Mouse (Mus musculus): ENCODE measurements around the gene Tmem268. TPM values are rescaled to one million over a fixed set of nuclear protein-coding genes. Genes with fewer than 3 reads are reported as not detected.

Gene Tmem268
- polyA plus RNA-seq, 1 experiment from 2014 or later, result 3.8 TPM

DNA sequence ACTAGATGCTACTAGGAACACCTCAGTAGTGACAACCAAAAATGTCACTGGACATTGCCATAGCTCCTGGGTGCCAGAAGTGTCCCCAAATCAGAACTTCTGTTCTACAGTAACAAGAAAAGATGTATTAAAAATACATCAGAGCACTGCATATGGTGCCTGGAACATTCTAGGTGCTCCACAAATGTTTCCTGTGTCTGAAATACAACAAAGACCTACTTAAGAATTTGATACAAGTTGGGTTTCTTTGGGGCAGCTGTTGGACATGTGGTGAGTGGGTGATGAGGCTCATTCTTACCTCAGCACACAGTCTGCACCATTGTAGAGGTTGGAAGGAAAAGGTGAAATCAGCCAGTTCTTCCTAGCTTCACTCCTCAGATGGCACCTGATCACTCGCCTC is 5.7 kb upstream of the Tmem268 start:
- Histone ChIP-seq H3K27me3 (replicated peaks; ENCODE audit: control insufficient read depth, insufficient read depth, low read length) (no peaks in the 10 kb centered on the region), H3K9me3 (ENCODE audit: control insufficient read depth, low read length) (no peaks in the 10 kb centered on the region), H3K27ac (ENCODE audit: low read depth, low read length) (no peak overlapping the region), H3K4me1 (ENCODE audit: control insufficient read depth, insufficient read depth, low read depth, low read length) (peaks cover 3% of the 10 kb centered on the region; the same call in 1 of the 2 replicates), H3K4me2 (ENCODE audit: low read length) (no peak overlapping the region), H3K9ac (ENCODE audit: low read depth, low read length) (no peak overlapping the region), H3K36me3 (ENCODE audit: control insufficient read depth, insufficient read depth, low read length) (peaks cover 32% of the 10 kb centered on the region), H3K4me3 (ENCODE audit: low read length) (no peak overlapping the region)
- no peak for ATAC-seq
- 95% methylated on average over 1 of the region's 1 CpGs for WGBS

DNA sequence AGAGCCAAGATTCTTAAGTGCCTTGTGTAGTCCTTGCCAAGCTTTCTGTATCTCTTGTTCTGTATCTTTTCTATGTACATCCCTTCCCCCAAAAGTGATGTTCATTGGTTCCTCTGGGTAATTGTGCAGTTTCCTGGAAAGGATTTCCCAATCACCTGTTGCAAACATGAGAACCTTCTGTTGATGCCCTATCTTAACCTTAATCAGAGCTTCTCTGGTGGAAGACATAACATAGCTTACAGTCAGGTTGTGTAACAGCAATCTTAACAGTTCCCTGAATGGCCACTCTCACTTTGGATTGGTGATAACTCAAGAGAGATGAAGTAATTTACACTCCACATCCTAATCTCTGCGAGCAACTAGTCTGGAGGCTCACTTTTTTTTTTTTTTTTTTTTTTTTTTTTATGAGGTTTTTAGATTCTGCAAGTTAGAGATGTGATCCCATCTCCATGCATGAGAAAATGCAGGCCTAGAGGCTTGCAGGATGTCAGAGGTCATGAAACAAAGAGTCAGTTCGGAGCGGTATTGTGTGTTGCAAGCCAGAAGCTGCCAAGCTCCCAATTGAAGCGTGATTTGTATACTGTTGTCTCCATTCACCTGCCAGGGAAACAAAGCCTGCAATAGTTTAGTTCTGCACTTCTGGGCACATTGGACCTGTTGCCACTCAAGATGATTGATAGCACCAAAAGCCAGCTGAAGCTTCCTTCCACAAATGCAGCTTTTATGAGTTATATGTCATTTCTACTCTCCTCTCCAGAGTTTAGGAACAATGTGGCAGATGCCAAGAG is 4.6 kb upstream of the Tmem268 start:
- whole genome bisulfite sequencing, result 19% methylated on average over 4 of the region's 4 CpGs

GRCm38 (mm10) chr4:63554616-63555015 is 4.0 kb upstream of the Tmem268 start:
- H3K27ac ChIP-seq (ENCODE audit: low read depth, low read length), result no peak overlapping the region
- H3K9ac ChIP-seq (ENCODE audit: low read depth, low read length), result no peak overlapping the region
- H3K9me3 ChIP-seq (ENCODE audit: control insufficient read depth, low read length), result no peaks in the 10 kb centered on the region
- no peak for ATAC-seq
- no peak overlapping the region for H3K4me2 ChIP-seq (ENCODE audit: low read length)
- H3K27me3 ChIP-seq (replicated peaks; ENCODE audit: control insufficient read depth, insufficient read depth, low read length), result no peaks in the 10 kb centered on the region
- 31% methylated on average over 3 of the region's 3 CpGs for WGBS
- H3K4me1 ChIP-seq (ENCODE audit: control insufficient read depth, insufficient read depth, low read depth, low read length), result 0 out of 2 replicates have a peak, but pooled peaks cover 10% of the 10 kb centered on the region
- H3K36me3 ChIP-seq (ENCODE audit: control insufficient read depth, insufficient read depth, low read length), result peaks cover 21% of the 10 kb centered on the region
- H3K4me3 ChIP-seq (ENCODE audit: low read length), result no peak overlapping the region

More for the DNA sequence above, 4.6 kb upstream of the Tmem268 start:
- H3K27ac ChIP-seq (ENCODE audit: low read depth, low read length), result no peak overlapping the region
- 0 out of 2 replicates have a peak, but pooled peaks cover 7% of the 10 kb centered on the region for H3K4me1 ChIP-seq (ENCODE audit: control insufficient read depth, insufficient read depth, low read depth, low read length)
- no peaks in the 10 kb centered on the region for H3K9me3 ChIP-seq (ENCODE audit: control insufficient read depth, low read length)
- H3K36me3 ChIP-seq (ENCODE audit: control insufficient read depth, insufficient read depth, low read length), result peaks cover 27% of the 10 kb centered on the region
- H3K4me3 ChIP-seq (ENCODE audit: low read length), result no peak overlapping the region
- H3K9ac ChIP-seq (ENCODE audit: low read depth, low read length), result no peak overlapping the region
- no peak for ATAC-seq
- H3K27me3 ChIP-seq (replicated peaks; ENCODE audit: control insufficient read depth, insufficient read depth, low read length), result no peaks in the 10 kb centered on the region
- H3K4me2 ChIP-seq (ENCODE audit: low read length), result no peak overlapping the region

DNA sequence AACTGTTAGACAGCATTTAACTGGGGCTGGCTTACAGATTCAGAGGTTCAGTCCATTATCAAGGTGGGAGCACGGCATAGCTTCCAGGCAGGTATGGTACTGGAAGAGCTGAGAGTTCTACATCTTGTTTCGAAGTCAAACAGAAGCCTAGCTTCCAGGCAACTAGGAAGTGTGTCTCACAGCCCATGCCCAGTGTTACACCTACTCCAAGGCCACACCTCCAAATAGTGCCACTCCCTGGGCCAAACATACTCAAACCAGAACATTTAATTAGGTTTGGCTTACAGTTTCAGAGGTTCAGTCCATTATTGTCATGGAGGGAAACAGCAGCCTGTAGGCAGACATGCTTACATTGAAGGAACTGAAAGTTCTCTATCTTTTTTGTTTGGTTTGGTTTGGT is 3.5 kb upstream of the Tmem268 start:
- H3K4me3 ChIP-seq (ENCODE audit: low read length), result no peak overlapping the region
- H3K9ac ChIP-seq (ENCODE audit: low read depth, low read length), result no peak overlapping the region
- no peak overlapping the region for H3K27ac ChIP-seq (ENCODE audit: low read depth, low read length)
- 93% methylated on average over 2 of the region's 2 CpGs for WGBS
- 0 out of 2 replicates have a peak, but pooled peaks cover 10% of the 10 kb centered on the region for H3K4me1 ChIP-seq (ENCODE audit: control insufficient read depth, insufficient read depth, low read depth, low read length)
- H3K36me3 ChIP-seq (ENCODE audit: control insufficient read depth, insufficient read depth, low read length), result peaks cover 20% of the 10 kb centered on the region
- no peak for ATAC-seq
- H3K4me2 ChIP-seq (ENCODE audit: low read length), result no peak overlapping the region
- H3K9me3 ChIP-seq (ENCODE audit: control insufficient read depth, low read length), result no peaks in the 10 kb centered on the region
- no peaks in the 10 kb centered on the region for H3K27me3 ChIP-seq (replicated peaks; ENCODE audit: control insufficient read depth, insufficient read depth, low read length)

DNA sequence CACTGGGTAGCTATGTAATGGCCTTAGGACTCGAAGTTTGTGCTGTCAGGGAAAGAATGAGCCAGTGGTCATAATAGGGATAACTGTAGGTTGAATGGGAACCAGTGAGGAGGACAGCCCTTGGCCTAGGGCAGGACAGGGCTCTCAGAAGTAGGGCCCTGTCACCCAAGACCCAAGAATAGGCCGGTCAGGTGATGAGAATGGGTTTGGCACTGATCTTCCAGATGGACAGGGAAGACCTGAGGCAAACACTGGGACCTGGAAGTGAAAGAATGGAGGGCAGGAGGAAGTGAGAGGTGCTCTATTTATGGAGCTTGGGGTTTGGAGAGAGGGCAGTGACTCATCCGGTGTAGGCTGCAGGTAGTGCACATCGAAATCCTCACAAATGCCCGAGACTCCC is 1.9 kb upstream of the Tmem268 start:
- H3K4me2 ChIP-seq (ENCODE audit: low read length), result no peak overlapping the region
- peaks cover 14% of the 10 kb centered on the region for H3K36me3 ChIP-seq (ENCODE audit: control insufficient read depth, insufficient read depth, low read length)
- 64% methylated on average over 5 of the region's 5 CpGs for WGBS
- 0 out of 2 replicates have a peak, but pooled peaks cover 10% of the 10 kb centered on the region for H3K4me1 ChIP-seq (ENCODE audit: control insufficient read depth, insufficient read depth, low read depth, low read length)
- no peaks in the 10 kb centered on the region for H3K9me3 ChIP-seq (ENCODE audit: control insufficient read depth, low read length)
- no peak overlapping the region for H3K27ac ChIP-seq (ENCODE audit: low read depth, low read length)
- no peak overlapping the region for H3K9ac ChIP-seq (ENCODE audit: low read depth, low read length)
- no peak for ATAC-seq
- H3K27me3 ChIP-seq (replicated peaks; ENCODE audit: control insufficient read depth, insufficient read depth, low read length), result no peaks in the 10 kb centered on the region
- no peak overlapping the region for H3K4me3 ChIP-seq (ENCODE audit: low read length)

- Histone ChIP-seq H3K9me3 (ENCODE audit: control insufficient read depth, low read length) (no peaks in the 10 kb centered on the region), H3K36me3 (ENCODE audit: control insufficient read depth, insufficient read depth, low read length) (peaks cover 8% of the 10 kb centered on the region), H3K4me2 (ENCODE audit: low read length) (no peak overlapping the region; the same call in 1 of the 2 replicates), H3K9ac (ENCODE audit: low read depth, low read length) (no peak overlapping the region), H3K4me1 (ENCODE audit: control insufficient read depth, insufficient read depth, low read depth, low read length) (0 out of 2 replicates have a peak, but pooled peaks cover 10% of the 10 kb centered on the region), H3K27me3 (replicated peaks; ENCODE audit: control insufficient read depth, insufficient read depth, low read length) (no peaks in the 10 kb centered on the region), H3K4me3 (ENCODE audit: low read length) (no peak overlapping the region), H3K27ac (ENCODE audit: low read depth, low read length) (no peak overlapping the region)
- 25% methylated on average over 16 of the region's 16 CpGs for WGBS
- ATAC-seq, result no peak
Observed at GRCm38 (mm10) chr4:63557124-63558059, 1.2 kb upstream of the Tmem268 start.

GRCm38 (mm10) chr4:63559127-63559697 is 631 bp downstream of the Tmem268 start:
- H3K9me3 ChIP-seq (ENCODE audit: control insufficient read depth, low read length), result no peaks in the 10 kb centered on the region
- ATAC-seq, result 0 out of 2 replicates have a peak, but pooled peaks have one; percentile 19
- peak overlapping the region; percentile 88 for H3K4me2 ChIP-seq (ENCODE audit: low read length)
- H3K4me3 ChIP-seq (ENCODE audit: low read length), result peak overlapping the region; percentile 71
- WGBS, result 31% methylated on average over 9 of the region's 9 CpGs
- no peaks in the 10 kb centered on the region for H3K27me3 ChIP-seq (replicated peaks; ENCODE audit: control insufficient read depth, insufficient read depth, low read length)
- peak overlapping the region; percentile 84 for H3K9ac ChIP-seq (ENCODE audit: low read depth, low read length)
- H3K4me1 ChIP-seq (ENCODE audit: control insufficient read depth, insufficient read depth, low read depth, low read length), result 0 out of 2 replicates have a peak, but pooled peaks cover 10% of the 10 kb centered on the region
- H3K36me3 ChIP-seq (ENCODE audit: control insufficient read depth, insufficient read depth, low read length), result peaks cover 2% of the 10 kb centered on the region; the same call in 1 of the 2 replicates
- H3K27ac ChIP-seq (ENCODE audit: low read depth, low read length), result no peak overlapping the region

GRCm38 (mm10) chr4:63560079-63560478 is 1.5 kb downstream of the Tmem268 start:
- no peak for ATAC-seq
- Histone ChIP-seq H3K9ac (ENCODE audit: low read depth, low read length) (no peak overlapping the region), H3K4me3 (ENCODE audit: low read length) (no peak overlapping the region), H3K27ac (ENCODE audit: low read depth, low read length) (no peak overlapping the region), H3K9me3 (ENCODE audit: control insufficient read depth, low read length) (no peaks in the 10 kb centered on the region), H3K36me3 (ENCODE audit: control insufficient read depth, insufficient read depth, low read length) (peaks cover 2% of the 10 kb centered on the region; the same call in 1 of the 2 replicates), H3K4me1 (ENCODE audit: control insufficient read depth, insufficient read depth, low read depth, low read length) (0 out of 2 replicates have a peak, but pooled peaks cover 10% of the 10 kb centered on the region), H3K4me2 (ENCODE audit: low read length) (no peak overlapping the region), H3K27me3 (replicated peaks; ENCODE audit: control insufficient read depth, insufficient read depth, low read length) (no peaks in the 10 kb centered on the region)
- WGBS, result 47% methylated on average over 8 of the region's 8 CpGs
